Mouse (Mus musculus): ENCODE measurements around the gene Ptpro.

DNA sequence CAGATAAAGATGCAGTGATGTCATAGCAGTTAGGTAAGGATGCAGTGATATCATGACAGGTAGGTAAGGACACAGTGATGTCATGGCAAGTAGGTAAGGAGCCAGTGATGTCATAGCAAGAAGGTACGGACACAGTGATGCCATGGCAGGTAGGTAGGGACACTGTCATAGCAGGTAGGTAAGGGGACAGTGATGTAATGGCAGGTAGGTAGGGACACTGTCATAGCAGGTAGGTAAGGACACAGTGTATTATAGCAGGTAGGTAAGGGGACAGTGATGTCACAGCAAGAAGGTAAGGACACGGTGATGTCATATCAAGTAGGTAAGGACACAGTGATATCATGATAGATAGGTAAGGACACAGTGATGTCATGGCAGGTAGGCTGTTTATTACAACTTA lies 244.4 kb downstream of the Ptpro start:
- no peak for TF ChIP-seq EP300 (IDR thresholded peaks at IDR 0.05; ENCODE audit: low read depth)
- no peak for TF ChIP-seq CTCF (IDR thresholded peaks at IDR 0.05; ENCODE audit: low read depth)

Data from liver, embryonic 14.5 days (tissue).